Mouse (Mus musculus): ENCODE results near the gene Rasl10b. TPM values are rescaled to one million over a fixed set of nuclear protein-coding genes. Genes with fewer than 3 reads are reported as not detected.

Gene Rasl10b
- 4.6 and 5.9 TPM in 2 replicates for polyA plus RNA-seq (2014; fragmentation: Nextera tagmentation; extraction: Ambion mirVana)

DNA sequence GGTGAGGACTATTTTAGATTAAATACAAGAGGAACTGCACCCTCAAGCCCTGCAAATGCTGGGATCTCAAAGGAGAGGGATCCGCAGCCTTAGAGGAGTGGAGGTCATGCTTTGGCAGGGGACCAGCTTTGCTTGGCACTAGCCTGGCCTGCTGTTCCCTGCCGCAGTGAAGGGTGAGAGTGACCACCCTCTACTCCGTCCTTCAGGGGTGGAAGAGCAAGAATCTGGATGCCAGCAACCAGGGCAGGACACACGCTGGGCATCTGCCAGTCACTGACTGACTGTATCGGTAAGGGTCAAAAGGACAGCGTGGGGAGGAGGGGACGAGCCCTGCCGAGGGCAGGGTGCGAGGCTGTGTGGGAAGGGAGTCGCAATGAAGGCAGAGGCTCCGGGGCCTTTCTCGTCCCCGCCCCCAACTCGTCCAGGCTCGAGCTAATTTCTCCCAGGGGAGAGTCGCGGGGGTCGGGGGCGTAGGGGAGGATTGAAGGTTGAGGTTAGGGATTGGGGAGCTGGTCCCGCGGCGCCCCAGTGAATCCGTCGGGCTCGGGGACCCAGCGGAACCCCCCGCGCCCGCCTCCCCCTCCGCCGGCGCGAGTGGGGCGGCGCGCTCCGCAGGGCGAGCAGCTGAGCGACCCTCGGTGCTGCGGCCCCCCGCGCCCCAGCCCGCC lies at the start of gene Rasl10b:
Gene Rasl10b, plus strand, starts transcription at position 51 of the 668 bp plus-strand sequence.
- peak within 1 kb of the TSS in 1 of 2 experiments; percentile 54; a peak in 2 of 4 replicates for H3K27ac ChIP-seq (replicated peaks in 1 of 2; ENCODE audit: control insufficient read depth in 1 of 2, insufficient read depth in 1 of 2, low read depth in 2 of 2, low read length in 2 of 2)

DNA sequence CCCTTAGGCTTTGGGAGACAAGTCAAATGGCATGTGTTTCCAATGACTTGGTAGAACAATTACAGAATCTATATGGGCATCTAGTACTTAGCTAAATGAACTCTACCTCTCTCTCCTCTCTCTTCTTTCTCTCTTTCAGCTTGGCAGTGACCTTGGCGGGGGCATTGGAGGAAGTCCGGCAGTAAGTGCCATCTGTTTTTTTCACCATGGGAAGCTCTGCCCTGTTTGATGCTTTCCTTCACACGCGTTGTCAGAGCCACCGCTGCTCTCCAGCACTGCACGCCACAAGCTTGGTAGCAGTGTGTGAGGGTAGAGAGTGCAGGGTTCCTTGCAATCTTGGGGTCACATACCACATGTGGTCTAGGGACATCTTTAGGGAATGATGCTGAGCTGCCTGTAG lies 44.3 kb upstream of the Rasl10b start:
- Histone ChIP-seq H3K9ac (ENCODE audit: low read length) (no peak overlapping the region), H3K4me1 (ENCODE audit: control insufficient read depth in 2 of 2, insufficient read depth in 2 of 2, low read length in 2 of 2) (no peaks in the 10 kb centered on the region), H3K4me2 (ENCODE audit: low read length) (no peak overlapping the region), H3K9me3 (ENCODE audit: control insufficient read depth, low read length) (no peaks in the 10 kb centered on the region), H3K4me3 (ENCODE audit: control insufficient read depth in 1 of 2, insufficient read depth in 1 of 2, low read depth in 1 of 2, low read length in 2 of 2) (no peak overlapping the region), H3K36me3 (ENCODE audit: control insufficient read depth, insufficient read depth, low read length) (peaks cover 65% of the 10 kb centered on the region), H3K27ac (replicated peaks in 1 of 2; ENCODE audit: control insufficient read depth in 1 of 2, insufficient read depth in 1 of 2, low read depth in 2 of 2, low read length in 2 of 2) (no peak overlapping the region), H3K27me3 (ENCODE audit: control insufficient read depth, insufficient read depth, low read length) (no peaks in the 10 kb centered on the region)
- WGBS, result 91% methylated on average over 6 of the region's 6 CpGs
- no peak for ATAC-seq (ENCODE audit: insufficient number of reproducible peaks, insufficient read depth, low FRiP score, low read depth)

More for the DNA sequence above, at the start of gene Rasl10b:
- H3K27me3 ChIP-seq (ENCODE audit: control insufficient read depth, insufficient read depth, low read length), result no peaks in the 10 kb centered on the region
- WGBS, result 1% methylated on average over 37 of the region's 44 CpGs
- 0 out of 2 replicates have a peak, but pooled peaks have one; percentile 51 for ATAC-seq (ENCODE audit: insufficient number of reproducible peaks, insufficient read depth, low FRiP score, low read depth)
- H3K4me3 ChIP-seq (ENCODE audit: control insufficient read depth in 1 of 2, insufficient read depth in 1 of 2, low read depth in 1 of 2, low read length in 2 of 2), result peak within 1 kb of the TSS; percentile 67 to 86
- H3K4me2 ChIP-seq (ENCODE audit: low read length), result peak within 1 kb of the TSS; percentile 92
- H3K4me1 ChIP-seq (ENCODE audit: control insufficient read depth in 2 of 2, insufficient read depth in 2 of 2, low read length in 2 of 2), result peaks cover 9 to 22% of the 10 kb centered on the region in 2 experiments; a peak in 3 of 4 replicates
- H3K9me3 ChIP-seq (ENCODE audit: control insufficient read depth, low read length), result no peaks in the 10 kb centered on the region
- peaks cover 7% of the 10 kb centered on the region; the same call in 1 of the 2 replicates for H3K36me3 ChIP-seq (ENCODE audit: control insufficient read depth, insufficient read depth, low read length)
- peak within 1 kb of the TSS; percentile 84 for H3K9ac ChIP-seq (ENCODE audit: low read length)

DNA sequence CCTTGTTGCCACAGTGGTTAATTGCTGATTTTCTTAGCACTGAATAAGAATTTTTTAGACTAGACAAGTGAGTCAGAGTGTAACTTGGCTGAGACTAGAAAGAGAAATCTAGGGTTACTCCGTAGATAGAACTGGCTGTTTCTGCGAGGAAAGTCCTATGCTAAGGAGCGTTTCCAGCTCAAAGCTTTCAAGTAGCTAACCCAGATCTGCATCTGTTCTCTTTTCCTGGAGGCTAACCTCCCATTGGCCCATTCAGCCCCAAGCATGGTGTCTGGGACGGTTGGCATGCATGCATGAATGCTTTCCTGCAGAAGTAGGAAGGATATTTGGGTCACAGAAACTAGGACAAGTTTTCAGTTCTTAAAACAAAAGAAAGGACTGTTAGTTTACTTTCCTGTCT lies 37.7 kb upstream of the Rasl10b start:
- H3K9ac ChIP-seq (ENCODE audit: low read length), result no peak overlapping the region
- H3K27me3 ChIP-seq (ENCODE audit: control insufficient read depth, insufficient read depth, low read length), result no peaks in the 10 kb centered on the region
- ATAC-seq (ENCODE audit: insufficient number of reproducible peaks, insufficient read depth, low FRiP score, low read depth), result no peak
- H3K27ac ChIP-seq (replicated peaks in 1 of 2; ENCODE audit: control insufficient read depth in 1 of 2, insufficient read depth in 1 of 2, low read depth in 2 of 2, low read length in 2 of 2), result no peak overlapping the region
- H3K36me3 ChIP-seq (ENCODE audit: control insufficient read depth, insufficient read depth, low read length), result peaks cover 89% of the 10 kb centered on the region
- no peak overlapping the region for H3K4me2 ChIP-seq (ENCODE audit: low read length)
- no peaks in the 10 kb centered on the region for H3K4me1 ChIP-seq (ENCODE audit: control insufficient read depth in 2 of 2, insufficient read depth in 2 of 2, low read length in 2 of 2)
- H3K9me3 ChIP-seq (ENCODE audit: control insufficient read depth, low read length), result no peaks in the 10 kb centered on the region
- H3K4me3 ChIP-seq (ENCODE audit: control insufficient read depth in 1 of 2, insufficient read depth in 1 of 2, low read depth in 1 of 2, low read length in 2 of 2), result no peak overlapping the region
- 89% methylated on average over 4 of the region's 4 CpGs for WGBS

DNA sequence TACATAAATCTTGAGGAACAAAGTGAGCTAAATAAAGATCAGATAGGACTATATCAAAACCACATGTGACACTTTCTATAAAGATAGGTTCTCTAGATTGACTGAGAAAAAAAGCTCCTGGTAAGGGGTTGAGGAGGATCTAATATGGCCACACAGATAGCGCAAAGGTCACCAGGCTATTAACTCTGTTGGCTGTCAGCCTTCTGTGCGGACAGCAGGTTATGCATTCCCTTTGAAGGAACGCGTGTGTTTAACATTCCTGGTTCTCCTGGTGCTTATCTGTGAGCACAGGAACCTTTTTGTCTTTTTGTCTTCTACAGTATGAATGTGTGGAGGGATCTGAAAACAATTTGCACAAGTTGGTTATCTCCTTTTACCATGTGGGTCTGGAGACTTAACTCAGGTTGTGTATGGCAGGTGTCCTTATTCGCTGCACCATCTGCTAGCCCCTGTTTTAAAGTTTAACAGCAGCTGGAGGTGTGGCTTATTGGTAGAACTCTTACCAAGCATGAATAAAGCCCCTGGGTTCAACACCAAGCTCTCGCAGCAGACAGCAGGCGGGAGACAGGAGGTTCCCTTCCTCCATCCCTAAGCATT lies 29.1 kb upstream of the Rasl10b start:
- Histone ChIP-seq H3K9me3 (ENCODE audit: control insufficient read depth, low read length) (no peaks in the 10 kb centered on the region), H3K36me3 (ENCODE audit: control insufficient read depth, insufficient read depth, low read length) (peaks cover 28% of the 10 kb centered on the region), H3K4me2 (ENCODE audit: low read length) (no peak overlapping the region), H3K9ac (ENCODE audit: low read length) (no peak overlapping the region), H3K27ac (replicated peaks in 1 of 2; ENCODE audit: control insufficient read depth in 1 of 2, insufficient read depth in 1 of 2, low read depth in 2 of 2, low read length in 2 of 2) (peak overlapping the region in 1 of 2 experiments; percentile 51; a peak in 1 of 4 replicates), H3K4me1 (ENCODE audit: control insufficient read depth in 2 of 2, insufficient read depth in 2 of 2, low read length in 2 of 2) (peaks cover 4 to 12% of the 10 kb centered on the region in 2 experiments), H3K27me3 (ENCODE audit: control insufficient read depth, insufficient read depth, low read length) (no peaks in the 10 kb centered on the region), H3K4me3 (ENCODE audit: control insufficient read depth in 1 of 2, insufficient read depth in 1 of 2, low read depth in 1 of 2, low read length in 2 of 2) (no peak overlapping the region)
- ATAC-seq (ENCODE audit: insufficient number of reproducible peaks, insufficient read depth, low FRiP score, low read depth), result no peak
- 35% methylated on average over 7 of the region's 7 CpGs for WGBS

DNA sequence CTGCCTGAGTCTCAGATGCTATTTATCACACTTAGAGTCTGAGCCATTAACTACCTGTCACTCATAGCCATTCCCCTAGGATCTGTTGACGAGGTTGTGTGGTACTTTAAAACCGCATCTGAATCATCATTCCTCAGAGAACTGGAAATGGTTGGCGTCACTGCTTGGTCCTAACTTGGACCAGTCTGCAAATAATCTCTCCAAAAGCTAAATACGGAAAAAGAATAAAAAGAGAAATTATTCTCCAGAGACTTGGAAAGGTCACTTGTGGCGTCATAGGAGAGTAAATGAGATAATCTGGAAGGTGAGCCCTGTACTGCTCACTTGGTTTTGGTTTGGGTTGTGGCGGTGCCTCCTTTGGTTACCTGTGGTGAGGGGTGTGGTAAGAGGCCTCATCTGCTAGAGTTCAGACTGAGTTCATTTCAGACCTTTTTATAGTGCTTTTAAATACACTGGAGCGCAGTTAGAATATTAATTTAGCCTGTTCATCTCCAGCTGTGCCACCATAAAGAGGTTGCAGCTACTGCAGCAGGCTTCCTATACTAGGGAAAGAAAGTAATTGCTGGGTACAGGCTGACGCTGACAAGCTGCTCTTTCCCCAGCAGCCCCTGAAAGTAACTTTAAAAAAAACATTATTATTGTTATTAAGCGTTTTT lies 25.9 kb upstream of the Rasl10b start:
- no peak for ATAC-seq (ENCODE audit: insufficient number of reproducible peaks, insufficient read depth, low FRiP score, low read depth)
- H3K4me3 ChIP-seq (ENCODE audit: control insufficient read depth in 1 of 2, insufficient read depth in 1 of 2, low read depth in 1 of 2, low read length in 2 of 2), result no peak overlapping the region
- WGBS, result 76% methylated on average over 9 of the region's 9 CpGs

DNA sequence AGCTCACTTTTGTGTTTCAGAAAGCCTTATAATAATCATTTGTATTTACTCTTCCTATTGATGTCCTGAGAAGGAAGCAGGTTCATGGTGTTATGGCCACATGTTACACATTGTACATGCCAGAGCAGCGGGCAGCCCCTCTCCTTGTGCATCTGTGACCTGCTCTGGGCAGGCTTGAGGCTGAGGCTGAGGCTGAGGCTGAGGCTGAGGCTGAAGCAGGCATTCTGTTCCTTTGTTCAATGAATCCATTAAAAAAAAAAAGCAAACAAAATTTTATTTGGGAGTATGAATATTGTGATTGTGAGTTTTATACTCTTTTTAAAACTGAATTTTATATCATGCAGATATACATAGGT lies 25.4 kb upstream of the Rasl10b start:
- 89% methylated on average over 1 of the region's 1 CpGs for WGBS
- Histone ChIP-seq H3K36me3 (ENCODE audit: control insufficient read depth, insufficient read depth, low read length) (peaks cover 8% of the 10 kb centered on the region; the same call in 1 of the 2 replicates), H3K9me3 (ENCODE audit: control insufficient read depth, low read length) (no peaks in the 10 kb centered on the region), H3K27ac (replicated peaks in 1 of 2; ENCODE audit: control insufficient read depth in 1 of 2, insufficient read depth in 1 of 2, low read depth in 2 of 2, low read length in 2 of 2) (no peak overlapping the region), H3K4me2 (ENCODE audit: low read length) (no peak overlapping the region), H3K9ac (ENCODE audit: low read length) (no peak overlapping the region), H3K4me1 (ENCODE audit: control insufficient read depth in 2 of 2, insufficient read depth in 2 of 2, low read length in 2 of 2) (peaks cover 4 to 12% of the 10 kb centered on the region in 2 experiments), H3K4me3 (ENCODE audit: control insufficient read depth in 1 of 2, insufficient read depth in 1 of 2, low read depth in 1 of 2, low read length in 2 of 2) (no peak overlapping the region), H3K27me3 (ENCODE audit: control insufficient read depth, insufficient read depth, low read length) (no peaks in the 10 kb centered on the region)
- no peak for ATAC-seq (ENCODE audit: insufficient number of reproducible peaks, insufficient read depth, low FRiP score, low read depth)

More for the DNA sequence above, 25.9 kb upstream of the Rasl10b start:
- Histone ChIP-seq H3K4me1 (ENCODE audit: control insufficient read depth in 2 of 2, insufficient read depth in 2 of 2, low read length in 2 of 2) (peaks cover 4 to 12% of the 10 kb centered on the region in 2 experiments), H3K9me3 (ENCODE audit: control insufficient read depth, low read length) (no peaks in the 10 kb centered on the region), H3K9ac (ENCODE audit: low read length) (no peak overlapping the region), H3K36me3 (ENCODE audit: control insufficient read depth, insufficient read depth, low read length) (peaks cover 11% of the 10 kb centered on the region), H3K27me3 (ENCODE audit: control insufficient read depth, insufficient read depth, low read length) (no peaks in the 10 kb centered on the region), H3K27ac (replicated peaks in 1 of 2; ENCODE audit: control insufficient read depth in 1 of 2, insufficient read depth in 1 of 2, low read depth in 2 of 2, low read length in 2 of 2) (no peak overlapping the region), H3K4me2 (ENCODE audit: low read length) (no peak overlapping the region)

DNA sequence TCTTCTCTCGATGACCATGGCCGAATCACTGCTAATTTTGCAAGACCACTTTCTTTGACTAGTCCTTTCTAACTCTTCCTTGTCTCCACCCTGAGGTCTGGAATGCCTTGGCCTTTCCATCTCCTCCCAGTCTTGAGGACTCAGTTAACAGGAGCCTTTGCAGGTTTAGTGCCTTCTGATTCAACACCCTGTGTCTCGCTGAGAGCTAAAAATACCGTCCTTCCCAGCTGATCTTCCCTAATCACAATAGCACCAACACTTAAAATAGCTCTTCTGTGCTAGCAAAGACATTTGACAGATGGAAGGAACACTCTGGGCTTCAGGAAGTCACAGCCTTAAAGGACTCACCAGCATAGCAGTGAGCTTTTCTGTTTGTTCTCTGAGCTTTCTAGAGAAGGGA lies 15.9 kb upstream of the Rasl10b start:
- 25% methylated on average over 4 of the region's 4 CpGs for WGBS
- Histone ChIP-seq H3K4me1 (ENCODE audit: control insufficient read depth in 2 of 2, insufficient read depth in 2 of 2, low read length in 2 of 2) (peaks cover 10 to 32% of the 10 kb centered on the region in 2 experiments), H3K9me3 (ENCODE audit: control insufficient read depth, low read length) (no peaks in the 10 kb centered on the region), H3K4me3 (ENCODE audit: control insufficient read depth in 1 of 2, insufficient read depth in 1 of 2, low read depth in 1 of 2, low read length in 2 of 2) (no peak overlapping the region; a peak in 1 of 4 replicates), H3K27ac (replicated peaks in 1 of 2; ENCODE audit: control insufficient read depth in 1 of 2, insufficient read depth in 1 of 2, low read depth in 2 of 2, low read length in 2 of 2) (peak overlapping the region; percentile 97 to 99), H3K4me2 (ENCODE audit: low read length) (peak overlapping the region; percentile 49), H3K36me3 (ENCODE audit: control insufficient read depth, insufficient read depth, low read length) (peaks cover 59% of the 10 kb centered on the region), H3K27me3 (ENCODE audit: control insufficient read depth, insufficient read depth, low read length) (no peaks in the 10 kb centered on the region), H3K9ac (ENCODE audit: low read length) (0 out of 2 replicates have a peak overlapping the region, but pooled peaks have one; percentile 44)
- peak; percentile 56; the same call in 1 of the 2 replicates for ATAC-seq (ENCODE audit: insufficient number of reproducible peaks, insufficient read depth, low FRiP score, low read depth)
